Mouse (Mus musculus) lung, postnatal 0 days (tissue): ENCODE measurements around the gene Entpd7.

Source experiments
- CTCF ChIP-seq: IDR thresholded peaks from 2 replicates; pipeline ENCODE4 v1.5.1; 2016; ENCODE audit warnings: antibody characterized with exemption, mild to moderate bottlenecking
- EP300 ChIP-seq: IDR thresholded peaks from 2 replicates; pipeline ENCODE4 v1.6.1; 2016; ENCODE audit warnings: antibody characterized with exemption, mild to moderate bottlenecking, control low read depth

- TF ChIP-seq CTCF (no peak), EP300 (no peak)
Observed at GRCm38 (mm10) chr19:43674316-43674689, 15.2 kb upstream of the Entpd7 start.
